Mouse (Mus musculus) liver, embryonic 11.5 days (tissue): ENCODE measurements at regions not wholly inside any gene's neighbourhood (a gene's known extent, or its start where the extent isn't known, plus 50 kb on each side); places are given as distances from the start of the nearest gene placed in this dataset.

Experiments used
- ATAC-seq: fragments of 200-750 bp; cut with Nextera tagmentation; replicated peaks from 2 replicates; pipeline ENCODE4 v1.8.0; 2017; ENCODE audit warnings: moderate number of reproducible peaks, mild to moderate bottlenecking, moderate TSS enrichment, moderate library complexity; ENCODE audit not compliant: low FRiP score
- DNase-seq: peaks from one replicate; pipeline ENCODE4 v3.0.0-alpha.2; 2017; ENCODE audit warnings: low spot score
- H3K27ac ChIP-seq: fragments of 300-500 bp; sonication (generic); 2 replicates; pipeline ENCODE4 v1.5.1; 2014; ENCODE audit warnings: mild to moderate bottlenecking, low read depth, low read length, control low read depth
- H3K27me3 ChIP-seq: fragments of 300-500 bp; sonication (generic); replicated peaks from 2 replicates; pipeline ENCODE4 v1.6.1; 2014; ENCODE audit warnings: low read length, mixed read lengths; ENCODE audit not compliant: control insufficient read depth, insufficient read depth
- H3K36me3 ChIP-seq: fragments of 300-500 bp; sonication (generic); 2 replicates; pipeline ENCODE4 v1.6.1; 2014; ENCODE audit warnings: mild to moderate bottlenecking, low read length, moderate library complexity, mixed read lengths; ENCODE audit not compliant: control insufficient read depth, insufficient read depth
- H3K4me1 ChIP-seq: fragments of 300-500 bp; sonication (generic); replicated peaks from 2 replicates; pipeline ENCODE4 v1.6.1; 2014; ENCODE audit warnings: low read length, mixed read lengths; ENCODE audit not compliant: control insufficient read depth, insufficient read depth
- H3K4me2 ChIP-seq: fragments of 300-500 bp; sonication (generic); 2 replicates; pipeline ENCODE4 v1.6.1; 2014; ENCODE audit warnings: mild to moderate bottlenecking, control low read depth, moderate library complexity
- H3K4me3 ChIP-seq: fragments of 300-500 bp; sonication (generic); 2 replicates; pipeline ENCODE4 v1.5.1; 2014; ENCODE audit warnings: low read depth, low read length, control low read depth
- H3K9ac ChIP-seq: fragments of 300-500 bp; sonication (generic); 2 replicates; pipeline ENCODE4 v1.6.1; 2014; ENCODE audit warnings: low read depth, low read length, control low read depth
- H3K9me3 ChIP-seq: fragments of 300-500 bp; sonication (generic); 2 replicates; pipeline ENCODE4 v1.6.1; 2016; ENCODE audit warnings: low read length, inconsistent platforms, mixed read lengths; ENCODE audit not compliant: control insufficient read depth
- WGBS: fragments of 180-500 bp; shearing (Covaris S2); extraction: QIAGEN DNeasy Blood & Tissue Kit; methylation state at CpG from one replicate; pipeline ENCODE4 v1.1.7; 2014; 5-methylcytosine and 5-hydroxymethylcytosine counted together

DNA sequence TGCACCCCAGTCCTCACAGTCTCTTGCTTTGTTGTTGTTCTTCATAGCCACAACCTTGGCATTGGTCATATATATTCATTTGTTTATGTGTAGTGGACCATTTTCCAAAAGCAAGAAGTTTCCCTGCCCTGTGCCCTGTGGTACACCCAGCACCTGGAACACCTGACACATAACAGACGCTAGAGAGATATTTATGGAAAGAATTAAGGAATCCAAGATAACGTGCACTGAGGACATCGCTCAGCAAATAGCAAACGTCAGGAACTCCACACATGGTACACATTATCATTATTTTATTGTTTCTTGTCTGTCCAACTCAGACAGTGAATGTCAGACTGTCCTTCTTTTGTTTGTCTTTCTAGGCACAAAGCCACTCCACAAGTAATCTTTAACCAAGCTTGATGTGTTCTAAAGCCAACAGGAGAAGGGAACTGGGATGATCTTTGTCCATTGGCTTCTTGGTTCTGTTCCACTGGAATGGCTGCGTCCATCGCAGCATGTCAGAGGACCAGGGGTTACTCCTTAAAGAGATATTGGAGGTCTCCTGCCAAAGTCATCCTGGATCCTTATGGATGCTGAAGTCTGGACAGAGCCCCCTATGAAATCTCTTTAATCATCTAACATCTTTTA is 74.2 kb upstream of the Arid1b start:
- Histone ChIP-seq H3K4me3 (no peak overlapping the region), H3K9me3 (no peaks in the 10 kb centered on the region), H3K27me3 (no peaks in the 10 kb centered on the region), H3K27ac (no peak overlapping the region), H3K9ac (no peak overlapping the region), H3K36me3 (no peaks in the 10 kb centered on the region), H3K4me2 (no peak overlapping the region), H3K4me1 (no peaks in the 10 kb centered on the region)
- no peak for DNase-seq
- 76% methylated on average over 6 of the region's 6 CpGs for WGBS
- ATAC-seq, result no peak

DNA sequence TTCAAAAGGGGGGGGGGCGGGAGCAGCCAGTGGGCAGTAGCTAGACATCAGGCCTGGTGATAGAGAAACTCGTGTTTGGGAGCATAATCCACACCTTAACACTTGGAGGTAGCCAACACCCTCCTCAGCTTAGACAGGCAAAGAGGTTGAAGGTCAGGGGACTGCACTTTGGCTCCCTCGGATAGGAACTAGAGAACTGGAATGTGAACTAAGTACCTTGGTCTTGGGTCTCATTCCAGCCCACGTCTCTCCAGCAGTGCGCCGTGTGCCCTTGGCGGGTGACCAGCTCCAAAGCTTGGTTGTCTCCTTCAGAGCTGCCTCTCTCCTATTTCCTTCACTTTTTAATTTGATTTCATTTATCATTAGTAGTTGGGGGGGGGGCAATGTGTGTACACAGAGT is 73.0 kb upstream of the Arid1b start:
- DNase-seq (no peak), ATAC-seq (no peak)

DNA sequence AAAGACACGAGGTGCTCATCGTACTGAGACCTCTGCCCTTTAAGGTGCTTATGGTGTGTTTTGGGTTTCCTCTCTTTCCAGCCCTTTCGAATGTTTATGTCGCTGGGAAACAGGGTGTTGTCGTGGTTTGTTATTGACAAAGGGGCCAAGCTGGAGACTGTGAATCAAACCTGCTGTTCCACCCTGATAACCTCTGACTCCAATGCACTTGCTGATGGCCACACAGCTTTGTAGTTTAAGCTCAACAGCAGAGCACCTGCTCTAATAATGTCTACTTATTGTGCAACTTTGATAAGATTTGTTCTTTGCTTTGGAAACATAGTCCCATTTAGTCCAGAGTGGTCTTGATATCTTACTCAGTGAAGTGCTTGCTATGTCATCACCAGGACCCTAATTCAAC is 65.5 kb upstream of the Arid1b start:
- no peak for ATAC-seq
- H3K9ac ChIP-seq, result no peak overlapping the region
- no peak for DNase-seq
- H3K36me3 ChIP-seq, result no peaks in the 10 kb centered on the region
- WGBS, result 41% methylated on average over 5 of the region's 5 CpGs
- H3K4me3 ChIP-seq, result no peak overlapping the region
- H3K4me1 ChIP-seq, result no peaks in the 10 kb centered on the region
- no peaks in the 10 kb centered on the region for H3K9me3 ChIP-seq
- no peaks in the 10 kb centered on the region for H3K27me3 ChIP-seq
- H3K4me2 ChIP-seq, result no peak overlapping the region
- no peak overlapping the region for H3K27ac ChIP-seq

More for the DNA sequence above, 73.0 kb upstream of the Arid1b start:
- H3K9me3 ChIP-seq, result no peaks in the 10 kb centered on the region
- H3K4me1 ChIP-seq, result no peaks in the 10 kb centered on the region
- no peak overlapping the region for H3K27ac ChIP-seq
- no peak overlapping the region for H3K4me2 ChIP-seq
- WGBS, result 76% methylated on average over 7 of the region's 7 CpGs
- H3K9ac ChIP-seq, result no peak overlapping the region
- no peak overlapping the region for H3K4me3 ChIP-seq
- no peaks in the 10 kb centered on the region for H3K27me3 ChIP-seq
- no peaks in the 10 kb centered on the region for H3K36me3 ChIP-seq

DNA sequence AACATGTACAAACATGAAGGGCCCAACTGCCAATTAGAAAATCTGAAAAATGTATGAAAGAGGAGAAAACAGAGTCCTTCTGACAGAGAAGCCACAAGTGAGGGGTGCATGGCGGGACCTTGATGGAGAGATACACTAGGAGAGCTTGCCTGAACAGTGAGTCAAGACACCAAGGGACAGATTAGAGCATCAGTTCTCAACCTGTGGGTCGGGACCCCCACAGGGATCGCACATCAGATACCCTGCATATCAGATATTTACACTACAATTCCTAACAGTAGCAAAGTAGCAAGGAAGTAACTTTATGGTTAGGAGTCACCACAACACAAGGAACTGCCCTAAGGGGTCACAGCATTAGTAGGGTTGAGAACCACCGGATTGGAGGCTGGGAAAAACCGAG is 58.9 kb upstream of the Arid1b start:
- Histone ChIP-seq H3K4me2 (no peak overlapping the region), H3K4me1 (no peaks in the 10 kb centered on the region), H3K4me3 (no peak overlapping the region), H3K27me3 (no peaks in the 10 kb centered on the region), H3K9ac (no peak overlapping the region), H3K36me3 (no peaks in the 10 kb centered on the region), H3K9me3 (no peaks in the 10 kb centered on the region), H3K27ac (no peak overlapping the region)
- ATAC-seq (no peak), DNase-seq (no peak)
- WGBS, result 76% methylated on average over 5 of the region's 5 CpGs

DNA sequence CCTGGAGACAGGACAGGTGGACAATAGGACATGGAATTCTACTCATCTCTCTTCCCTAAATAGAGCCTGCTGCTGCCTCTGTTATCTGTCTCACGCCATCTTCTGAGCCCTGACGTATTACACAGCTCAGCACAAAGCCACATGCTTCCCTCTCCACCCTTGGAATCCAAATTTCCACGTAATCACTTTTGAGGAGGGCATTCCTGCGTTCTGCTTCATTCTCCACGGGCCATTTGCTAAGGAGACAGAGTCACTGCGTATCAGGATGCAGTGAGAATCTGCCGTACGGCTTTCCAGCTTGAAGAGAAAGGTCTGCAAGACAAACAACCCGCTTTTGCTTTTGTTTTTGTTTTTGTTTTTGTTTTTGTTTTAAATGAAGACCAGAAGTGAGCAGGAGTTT is 53.5 kb upstream of the Arid1b start:
- Histone ChIP-seq H3K36me3 (no peaks in the 10 kb centered on the region), H3K4me1 (no peaks in the 10 kb centered on the region), H3K4me2 (no peak overlapping the region), H3K27me3 (no peaks in the 10 kb centered on the region), H3K4me3 (no peak overlapping the region), H3K9me3 (no peaks in the 10 kb centered on the region), H3K27ac (no peak overlapping the region), H3K9ac (no peak overlapping the region)
- WGBS, result 68% methylated on average over 9 of the region's 9 CpGs
- ATAC-seq (no peak), DNase-seq (no peak)

DNA sequence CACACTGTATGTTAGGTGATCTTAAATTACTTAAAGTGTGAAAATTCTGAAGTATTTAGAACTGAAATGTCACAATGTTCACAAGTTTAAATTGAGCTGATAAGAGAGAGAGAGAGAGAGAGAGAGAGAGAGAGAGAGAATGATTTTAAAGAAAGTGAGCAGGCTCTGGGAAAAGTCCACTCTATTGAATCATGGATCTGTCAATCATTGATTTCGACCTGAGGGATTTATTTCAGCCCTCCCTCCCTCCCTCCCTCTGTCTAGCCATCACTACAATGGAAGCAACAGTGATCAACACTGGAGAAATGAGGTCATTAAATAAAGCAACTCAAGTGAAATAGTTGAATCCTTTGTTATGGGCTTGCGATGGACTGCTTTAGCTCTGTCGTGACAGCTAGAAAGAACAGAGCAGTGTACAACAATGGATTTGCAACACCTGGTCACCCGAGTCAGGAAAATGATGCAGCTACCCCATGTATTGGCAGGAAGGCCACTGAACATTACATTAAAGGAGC is 52.8 kb upstream of the Arid1b start:
- ATAC-seq (no peak), DNase-seq (no peak)
- Histone ChIP-seq H3K27me3 (no peaks in the 10 kb centered on the region), H3K27ac (no peak overlapping the region), H3K4me2 (no peak overlapping the region), H3K4me1 (peaks cover under 1% of the 10 kb centered on the region; the same call in 1 of the 2 replicates), H3K36me3 (no peaks in the 10 kb centered on the region), H3K9me3 (no peaks in the 10 kb centered on the region), H3K4me3 (no peak overlapping the region), H3K9ac (no peak overlapping the region)
- WGBS, result 75% methylated on average over 4 of the region's 4 CpGs

DNA sequence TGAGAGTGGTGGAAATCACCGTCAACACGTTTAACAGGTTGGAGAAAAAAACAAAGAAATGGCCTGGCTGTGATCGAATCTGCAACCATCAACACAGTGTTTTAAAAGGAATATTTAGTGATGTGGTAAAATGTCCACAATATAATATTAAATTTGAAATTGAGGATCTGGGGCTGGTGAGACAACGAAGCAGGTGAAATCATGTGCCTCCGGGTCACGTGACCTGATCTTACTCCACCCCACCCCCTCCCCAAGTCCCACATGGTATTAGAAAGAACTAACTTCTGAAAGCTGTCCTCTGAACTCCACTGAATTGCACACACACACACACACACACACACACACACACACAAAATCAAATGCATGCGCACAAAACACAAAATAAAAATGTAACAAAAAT is 51.3 kb upstream of the Arid1b start:
- Histone ChIP-seq H3K9ac (no peak overlapping the region), H3K4me2 (no peak overlapping the region), H3K36me3 (no peaks in the 10 kb centered on the region), H3K4me3 (no peak overlapping the region), H3K4me1 (peaks cover 6% of the 10 kb centered on the region), H3K9me3 (no peaks in the 10 kb centered on the region), H3K27ac (no peak overlapping the region), H3K27me3 (no peaks in the 10 kb centered on the region)
- ATAC-seq, result no peak
- no peak for DNase-seq
- 87% methylated on average over 7 of the region's 7 CpGs for WGBS
